Mouse (Mus musculus) stomach, embryonic 15.5 days (tissue): Measurements from ENCODE around the gene Orai3. TPM values are rescaled to one million over a fixed set of nuclear protein-coding genes. Genes with fewer than 3 reads are reported as not detected.
A peak's percentile ranks its signal among the peaks of the same experiment; 100 is the strongest.
"Not testable (repeated sequence)": the region's sequence is repeated elsewhere in the genome, so short reads cannot be mapped to it uniquely, and the experiment has no call there.

Experiments used
- ATAC-seq: fragments of 200-750 bp; cut with Nextera tagmentation; 2 replicates; pipeline ENCODE4 v1.8.0; 2017; ENCODE audit warnings: low read depth, moderate number of reproducible peaks, moderate TSS enrichment; ENCODE audit not compliant: insufficient read depth, low FRiP score
- H3K27ac ChIP-seq: fragments of 300-500 bp; sonication (generic); 2 replicates; pipeline ENCODE4 v1.5.1; 2015; ENCODE audit warnings: mild to moderate bottlenecking, inconsistent platforms
- H3K27me3 ChIP-seq: fragments of 300-500 bp; sonication (generic); replicated peaks from 2 replicates; pipeline ENCODE4 v1.6.1; 2015; ENCODE audit warnings: inconsistent platforms
- H3K36me3 ChIP-seq: fragments of 300-500 bp; sonication (generic); 2 replicates; pipeline ENCODE4 v1.6.1; 2015; ENCODE audit warnings: inconsistent platforms
- H3K4me1 ChIP-seq: fragments of 300-500 bp; sonication (generic); 2 replicates; pipeline ENCODE4 v1.6.1; 2015; ENCODE audit warnings: inconsistent platforms
- H3K4me2 ChIP-seq: fragments of 300-500 bp; sonication (generic); 2 replicates; pipeline ENCODE4 v1.6.1; 2015; ENCODE audit warnings: mild to moderate bottlenecking, inconsistent platforms
- H3K4me3 ChIP-seq: fragments of 300-500 bp; sonication (generic); replicated peaks from 2 replicates; pipeline ENCODE4 v1.5.1; 2015; ENCODE audit warnings: inconsistent platforms
- H3K9ac ChIP-seq: fragments of 300-500 bp; sonication (generic); 2 replicates; pipeline ENCODE4 v1.6.1; 2015; ENCODE audit warnings: inconsistent platforms
- H3K9me3 ChIP-seq: fragments of 300-500 bp; sonication (generic); 2 replicates; pipeline ENCODE4 v1.6.1; 2016; ENCODE audit warnings: inconsistent platforms
- WGBS: fragments of 180-500 bp; shearing (Covaris S2); methylation state at CpG from one replicate; pipeline ENCODE4 v1.1.7; 2015; 5-methylcytosine and 5-hydroxymethylcytosine counted together
- polyA plus RNA-seq: library from polyadenylated mRNA; unstranded; fragments of >200 nt; fragmentation: Nextera tagmentation; extraction: Ambion mirVana; gene quantifications from 2 replicates; pipeline ENCODE4 v1.2.1, GENCODE M21; 2015

Gene Orai3
- 29.2 and 29.6 TPM in 2 replicates for polyA plus RNA-seq

DNA sequence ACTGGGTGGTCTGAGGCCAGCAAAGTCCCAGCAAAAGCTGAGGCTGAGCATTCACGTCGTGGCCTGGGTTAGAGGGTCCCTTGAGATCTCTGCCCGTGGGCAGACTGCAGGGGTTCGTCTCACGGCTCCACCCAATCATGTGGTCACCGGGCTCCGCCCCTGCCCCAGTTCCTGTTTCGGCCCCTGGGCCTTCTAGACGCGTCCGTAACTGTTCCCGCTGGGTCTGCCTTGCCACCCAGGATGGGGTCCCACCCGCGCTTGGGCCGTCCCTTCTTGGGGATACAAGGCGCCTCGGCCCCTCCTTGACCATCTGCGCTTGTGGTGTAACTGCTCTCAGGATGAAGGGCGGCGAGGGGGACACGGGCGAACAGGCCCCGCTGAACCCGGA lies at the start of gene Orai3:
Gene Orai3, plus strand, starts transcription at position 165 of the 388 bp plus-strand sequence.
- ATAC-seq: peak; percentile 76
- WGBS: under 1% methylated on average over 24 of the region's 24 CpGs
- no peaks in the 10 kb centered on the region for H3K27me3 ChIP-seq
- H3K27ac ChIP-seq: peak within 1 kb of the TSS; percentile 97
- H3K4me3 ChIP-seq: peak within 1 kb of the TSS; percentile 67
- H3K36me3 ChIP-seq: peaks cover 23% of the 10 kb centered on the region
- peaks cover 23% of the 10 kb centered on the region for H3K4me1 ChIP-seq
- peak within 1 kb of the TSS; percentile 80 for H3K4me2 ChIP-seq
- no peaks in the 10 kb centered on the region for H3K9me3 ChIP-seq
- H3K9ac ChIP-seq: peak within 1 kb of the TSS; percentile 67

DNA sequence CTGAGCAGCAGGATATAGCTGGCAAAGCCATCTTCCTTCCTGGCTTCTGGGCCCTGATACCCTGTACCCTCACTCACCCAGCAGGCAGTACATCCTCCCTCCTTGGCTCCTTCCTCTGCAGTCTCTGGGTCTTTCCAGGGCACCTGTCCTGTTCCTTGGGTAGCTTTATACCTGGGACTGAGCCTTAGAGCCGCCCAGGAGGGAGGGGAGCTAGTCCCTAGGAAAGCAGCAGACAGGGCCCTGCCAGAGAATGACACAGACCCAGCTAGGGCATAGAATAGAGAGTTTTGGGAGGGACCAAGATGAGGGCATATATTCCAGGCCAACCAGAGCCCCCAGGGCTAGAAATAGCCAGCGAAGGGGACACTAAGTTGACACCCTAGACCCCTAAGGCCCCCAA lies 44.1 kb upstream of the Orai3 start:
- H3K4me1 ChIP-seq: no peaks in the 10 kb centered on the region
- H3K9me3 ChIP-seq: no peaks in the 10 kb centered on the region
- H3K4me3 ChIP-seq: no peak overlapping the region
- H3K36me3 ChIP-seq: no peaks in the 10 kb centered on the region
- H3K27me3 ChIP-seq: no peaks in the 10 kb centered on the region
- no peak for ATAC-seq
- no peak overlapping the region for H3K9ac ChIP-seq
- no peak overlapping the region for H3K27ac ChIP-seq
- no peak overlapping the region for H3K4me2 ChIP-seq
- 51% methylated on average over 2 of the region's 2 CpGs for WGBS

DNA sequence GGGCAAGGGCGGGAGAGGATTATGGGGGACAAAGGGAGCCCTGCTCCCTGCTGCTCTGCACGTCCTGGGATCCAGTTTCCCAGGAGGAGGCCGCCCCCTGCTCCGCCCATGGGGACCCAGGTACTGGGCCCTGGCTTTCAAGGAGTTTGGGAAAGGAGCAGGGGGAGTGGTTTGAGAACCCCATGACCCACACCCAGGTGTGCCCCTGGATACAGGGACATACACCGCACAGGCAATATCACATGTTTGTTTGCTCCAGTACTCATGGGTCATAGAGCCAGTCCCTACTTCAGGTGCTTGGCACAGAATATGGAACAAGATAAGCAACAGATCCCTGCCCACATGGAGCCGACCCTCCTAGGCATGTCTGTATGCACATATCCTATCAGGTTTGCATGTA lies 43.7 kb upstream of the Orai3 start:
- no peak overlapping the region for H3K9ac ChIP-seq
- no peak overlapping the region for H3K27ac ChIP-seq
- no peaks in the 10 kb centered on the region for H3K9me3 ChIP-seq
- no peak for ATAC-seq
- WGBS: 57% methylated on average over 6 of the region's 6 CpGs
- no peak overlapping the region for H3K4me2 ChIP-seq
- no peak overlapping the region for H3K4me3 ChIP-seq
- no peaks in the 10 kb centered on the region for H3K27me3 ChIP-seq
- H3K36me3 ChIP-seq: no peaks in the 10 kb centered on the region
- H3K4me1 ChIP-seq: no peaks in the 10 kb centered on the region

DNA sequence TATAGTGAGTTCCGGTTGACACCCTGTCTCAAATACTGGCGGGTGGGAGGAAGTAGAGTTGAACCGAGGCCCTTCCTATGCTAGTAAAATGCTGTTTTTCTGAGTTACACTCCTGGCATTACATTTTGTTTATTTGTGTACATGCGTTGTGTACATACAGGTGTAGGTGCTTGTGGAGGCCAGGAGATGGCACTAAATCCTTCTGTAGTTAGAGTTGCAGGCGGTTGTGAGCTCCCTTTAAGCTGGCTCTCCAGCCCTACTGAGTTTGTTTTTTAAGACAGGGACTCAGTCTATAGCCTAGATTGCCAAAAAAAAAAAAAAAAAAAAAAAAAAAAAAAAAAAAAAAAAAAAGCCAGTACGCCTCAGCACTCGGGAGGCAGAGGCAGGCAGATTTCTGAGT lies 41.7 kb upstream of the Orai3 start:
- no peak overlapping the region for H3K4me3 ChIP-seq
- H3K4me2 ChIP-seq: no peak overlapping the region
- H3K9me3 ChIP-seq: no peaks in the 10 kb centered on the region
- H3K27me3 ChIP-seq: no peaks in the 10 kb centered on the region
- H3K36me3 ChIP-seq: no peaks in the 10 kb centered on the region
- no peak for ATAC-seq
- WGBS: 80% methylated on average over 7 of the region's 7 CpGs
- H3K4me1 ChIP-seq: no peaks in the 10 kb centered on the region
- H3K27ac ChIP-seq: no peak overlapping the region
- H3K9ac ChIP-seq: no peak overlapping the region

DNA sequence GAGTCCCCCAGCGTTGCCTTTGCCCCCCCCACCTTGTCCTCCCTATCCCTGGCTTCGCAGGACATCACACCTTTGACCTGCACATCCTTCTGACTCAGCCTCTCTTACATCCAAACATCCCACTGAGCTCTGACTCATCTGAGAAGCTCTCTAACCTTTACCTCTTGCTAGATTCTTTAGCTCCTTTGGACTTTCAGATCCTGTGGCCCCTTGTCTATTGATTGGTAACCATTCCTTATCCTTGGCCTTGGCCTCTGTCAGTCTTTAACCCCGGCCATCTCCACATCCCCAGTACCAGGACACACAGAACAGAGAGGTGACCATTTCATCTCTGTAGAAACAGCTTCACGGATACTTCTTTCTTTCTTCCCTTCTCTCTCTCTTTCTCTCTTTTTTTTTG lies 39.4 kb upstream of the Orai3 start:
- WGBS: 60% methylated on average over 4 of the region's 4 CpGs
- no peaks in the 10 kb centered on the region for H3K9me3 ChIP-seq
- no peak for ATAC-seq
- H3K27ac ChIP-seq: no peak overlapping the region
- H3K4me2 ChIP-seq: no peak overlapping the region
- H3K9ac ChIP-seq: no peak overlapping the region
- H3K4me3 ChIP-seq: no peak overlapping the region
- no peaks in the 10 kb centered on the region for H3K36me3 ChIP-seq
- no peaks in the 10 kb centered on the region for H3K4me1 ChIP-seq
- no peaks in the 10 kb centered on the region for H3K27me3 ChIP-seq

DNA sequence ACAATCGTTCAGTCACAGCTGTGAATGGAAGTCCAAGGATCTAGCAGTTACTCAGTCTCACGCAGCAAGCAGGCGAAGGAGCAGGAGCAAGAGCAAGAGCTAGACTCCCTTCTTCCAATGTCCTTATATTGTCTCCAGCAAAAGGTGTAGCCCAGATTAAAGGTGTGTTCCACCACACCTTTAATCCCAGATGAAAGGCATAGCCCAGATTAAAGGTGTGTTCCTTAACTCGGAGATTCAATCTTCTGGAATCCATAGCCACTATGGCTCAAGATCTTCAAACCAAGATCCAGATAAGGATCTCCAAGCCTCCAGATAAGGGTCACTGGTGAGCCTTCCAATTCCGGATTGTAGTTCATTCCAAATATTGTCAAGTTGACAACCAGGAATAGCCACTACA lies 37.5 kb upstream of the Orai3 start, which contains the start of gene Ctf2:
Gene Ctf2, minus strand, starts transcription at position 101 of the 400 bp plus-strand sequence.
- not testable (repeated sequence) for ATAC-seq, H3K4me2 ChIP-seq, H3K27ac ChIP-seq

DNA sequence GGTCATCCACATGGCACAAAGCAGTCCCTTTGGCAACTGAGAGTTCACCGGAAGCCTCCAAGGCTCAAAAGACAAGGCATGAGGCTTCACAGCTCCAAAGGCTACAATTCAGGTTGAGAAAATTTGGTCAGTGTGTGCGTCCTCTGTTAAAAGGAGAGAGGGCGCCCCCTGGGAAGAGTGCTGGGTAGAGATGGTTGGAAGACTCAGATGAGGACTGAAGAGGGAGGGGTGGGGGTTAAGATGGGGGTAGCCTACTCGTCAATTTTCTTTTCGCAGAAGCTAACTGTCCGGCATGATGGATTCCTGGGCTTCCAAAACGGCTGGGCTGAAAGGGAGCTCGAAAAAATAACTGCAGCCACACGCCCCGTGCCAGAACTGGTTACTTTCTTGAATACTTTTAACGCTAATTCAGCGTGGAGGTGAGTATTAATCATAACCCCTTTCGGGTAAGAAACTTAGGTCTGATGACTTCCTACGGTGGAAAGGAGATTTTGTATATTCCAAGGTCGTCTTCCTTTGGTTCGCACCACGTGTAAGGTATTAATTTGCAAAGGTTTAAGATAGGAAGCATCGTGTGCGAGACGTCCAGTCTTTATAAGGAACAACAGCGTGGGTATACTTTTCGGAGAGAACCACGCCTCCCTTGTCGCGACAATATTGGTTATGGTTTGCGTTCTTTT lies 25.1 kb upstream of the Orai3 start, which contains the start of gene Fbxl19:
Gene Fbxl19, plus strand, starts transcription at position 178 of the 680 bp plus-strand sequence.
- Histone ChIP-seq H3K36me3 (peaks cover 15% of the 10 kb centered on the region), H3K4me3 (peak within 1 kb of the TSS; percentile 81), H3K9ac (peak within 1 kb of the TSS; percentile 9; the same call in 1 of the 2 replicates), H3K27ac (peak within 1 kb of the TSS; percentile 92), H3K27me3 (no peaks in the 10 kb centered on the region), H3K4me2 (peak within 1 kb of the TSS; percentile 87), H3K4me1 (peaks cover 19% of the 10 kb centered on the region), H3K9me3 (no peaks in the 10 kb centered on the region)
- under 1% methylated on average over 26 of the region's 26 CpGs for WGBS
- ATAC-seq: no peak

More for the DNA sequence above, 37.5 kb upstream of the Orai3 start, which contains the start of gene Ctf2:
- H3K9ac ChIP-seq, H3K9me3 ChIP-seq, H3K36me3 ChIP-seq, H3K27me3 ChIP-seq, H3K4me1 ChIP-seq, H3K4me3 ChIP-seq: not testable (repeated sequence)
- WGBS: 100% methylated on average over 1 of the region's 5 CpGs

DNA sequence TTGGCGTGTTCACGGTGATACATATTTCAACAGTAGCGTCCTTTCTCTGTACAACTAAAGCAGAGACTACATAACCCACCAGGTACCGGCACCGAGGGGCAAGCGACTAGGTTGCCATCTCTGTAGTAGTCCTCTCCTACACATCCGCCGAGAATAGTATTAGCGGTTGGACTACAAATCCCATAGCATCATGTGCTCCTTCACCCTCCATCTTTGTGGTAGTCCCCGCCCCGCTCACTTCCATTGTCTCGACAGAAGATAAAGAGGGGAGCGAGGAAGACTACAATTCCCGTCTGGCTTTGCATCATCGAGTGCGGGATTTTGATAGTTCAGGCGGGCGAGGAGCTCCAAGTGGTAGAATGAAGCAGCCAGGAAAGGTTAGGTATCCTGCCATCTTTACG lies 24.4 kb upstream of the Orai3 start:
- no peaks in the 10 kb centered on the region for H3K27me3 ChIP-seq
- H3K9ac ChIP-seq: peak overlapping the region; percentile 9; the same call in 1 of the 2 replicates
- peaks cover 19% of the 10 kb centered on the region for H3K4me1 ChIP-seq
- peak overlapping the region; percentile 81 for H3K4me3 ChIP-seq
- ATAC-seq: peak; percentile 80
- H3K9me3 ChIP-seq: no peaks in the 10 kb centered on the region
- WGBS: under 1% methylated on average over 19 of the region's 19 CpGs
- peak overlapping the region; percentile 87 for H3K4me2 ChIP-seq
- peaks cover 23% of the 10 kb centered on the region for H3K36me3 ChIP-seq
- peak overlapping the region; percentile 92 for H3K27ac ChIP-seq

DNA sequence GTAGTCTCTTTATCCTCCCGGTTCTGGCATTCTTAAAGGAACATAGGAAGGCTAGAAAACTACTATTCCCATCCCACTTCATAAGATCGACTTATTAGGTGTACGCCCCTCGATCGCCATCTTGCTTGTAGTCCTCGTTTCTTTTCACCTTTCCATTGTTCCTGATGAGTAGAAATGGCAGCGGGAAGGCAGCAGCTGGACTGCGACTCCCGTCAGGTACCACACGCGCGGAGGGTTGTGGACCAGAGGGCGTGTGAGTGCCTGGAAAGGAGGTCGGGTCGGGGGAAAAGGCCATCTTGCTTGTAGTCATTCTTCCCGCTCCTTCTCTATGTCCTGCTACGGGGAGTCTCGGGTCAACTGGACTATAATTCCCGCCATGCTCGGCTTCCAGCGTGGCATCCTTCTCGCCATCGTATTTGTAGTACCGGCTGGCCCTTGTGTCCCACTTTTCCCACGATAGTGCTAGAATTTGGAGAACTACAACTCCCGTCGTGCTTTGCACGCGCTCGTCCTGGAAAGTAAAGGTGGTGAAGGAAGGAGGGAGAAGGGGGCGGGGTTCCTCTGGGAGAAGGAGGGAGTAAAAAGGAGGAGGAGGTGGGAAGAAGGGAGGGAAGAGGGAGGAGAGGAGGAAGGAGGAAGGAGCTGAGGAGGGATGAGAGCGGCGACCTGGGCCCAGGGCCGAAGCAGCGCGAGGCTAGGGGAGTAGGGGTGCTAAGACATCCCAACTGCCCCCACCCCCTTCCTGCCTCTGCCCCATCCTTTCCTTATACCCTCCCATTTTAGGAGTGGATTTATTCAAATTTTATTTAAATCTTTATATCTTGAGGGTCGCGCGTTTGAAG lies 23.7 kb upstream of the Orai3 start:
- under 1% methylated on average over 38 of the region's 39 CpGs for WGBS
- Histone ChIP-seq H3K4me1 (peaks cover 19% of the 10 kb centered on the region), H3K4me2 (peak overlapping the region; percentile 87), H3K4me3 (peak overlapping the region; percentile 81), H3K36me3 (peaks cover 28% of the 10 kb centered on the region), H3K9me3 (no peaks in the 10 kb centered on the region), H3K9ac (peak overlapping the region; percentile 70), H3K27me3 (no peaks in the 10 kb centered on the region), H3K27ac (peak overlapping the region; percentile 92)
- peak; percentile 87 for ATAC-seq

DNA sequence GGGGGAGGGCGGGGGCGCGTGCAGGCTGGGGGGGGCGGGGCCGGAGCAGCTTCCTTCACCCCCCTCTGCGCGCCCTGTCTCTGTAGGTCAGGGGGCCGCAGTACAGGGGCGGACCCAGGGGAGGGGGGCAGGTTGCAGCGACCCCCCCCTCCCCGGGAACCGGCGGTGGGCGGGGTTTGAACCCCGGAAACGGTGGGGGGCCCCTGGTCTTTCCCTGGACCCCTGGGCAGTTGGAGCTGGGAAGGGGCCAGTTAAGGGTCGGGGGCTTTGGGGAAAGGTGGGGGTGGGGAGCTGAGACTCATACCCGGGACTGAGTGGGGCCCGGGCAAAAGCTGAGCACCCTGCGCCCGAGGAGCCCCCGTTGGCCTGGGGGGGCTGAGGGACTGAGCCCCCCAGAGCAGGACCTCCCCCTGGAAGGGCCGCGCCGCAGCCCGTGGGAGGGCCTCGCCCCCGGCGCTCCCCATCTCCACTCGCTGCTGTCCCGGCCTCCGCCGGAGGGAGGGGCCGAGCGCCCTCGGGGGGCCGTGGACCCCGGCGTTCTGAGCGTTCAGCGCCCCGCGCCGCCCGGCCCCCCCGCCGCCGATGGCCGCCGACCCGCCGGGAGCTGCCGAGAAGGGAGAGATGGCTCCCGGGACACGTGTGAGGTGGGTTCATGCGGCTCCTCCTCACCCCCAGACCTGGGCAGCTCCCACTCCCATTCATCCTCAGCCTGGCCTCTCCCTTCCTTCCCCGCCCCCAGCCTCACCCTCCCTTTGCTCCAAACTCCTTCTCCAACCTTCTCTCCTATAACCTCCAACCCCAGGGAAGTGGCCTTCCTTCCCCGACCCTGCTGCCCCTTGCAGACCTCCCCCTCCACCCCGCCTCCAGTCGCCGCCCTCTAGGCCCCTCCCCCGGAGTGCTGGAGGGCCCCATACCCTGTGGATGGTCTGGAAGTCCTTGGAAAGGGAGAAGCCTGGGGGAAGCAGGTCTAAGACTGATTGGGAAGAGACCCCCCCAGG lies 22.8 kb upstream of the Orai3 start:
- Histone ChIP-seq H3K9ac (peak overlapping the region; percentile 70), H3K4me2 (peak overlapping the region; percentile 87), H3K4me3 (peak overlapping the region; percentile 81), H3K4me1 (peaks cover 19% of the 10 kb centered on the region), H3K9me3 (no peaks in the 10 kb centered on the region), H3K27me3 (no peaks in the 10 kb centered on the region), H3K27ac (peak overlapping the region; percentile 86), H3K36me3 (peaks cover 36% of the 10 kb centered on the region)
- whole genome bisulfite sequencing: 1% methylated on average over 31 of the region's 62 CpGs
- ATAC-seq: no peak

DNA sequence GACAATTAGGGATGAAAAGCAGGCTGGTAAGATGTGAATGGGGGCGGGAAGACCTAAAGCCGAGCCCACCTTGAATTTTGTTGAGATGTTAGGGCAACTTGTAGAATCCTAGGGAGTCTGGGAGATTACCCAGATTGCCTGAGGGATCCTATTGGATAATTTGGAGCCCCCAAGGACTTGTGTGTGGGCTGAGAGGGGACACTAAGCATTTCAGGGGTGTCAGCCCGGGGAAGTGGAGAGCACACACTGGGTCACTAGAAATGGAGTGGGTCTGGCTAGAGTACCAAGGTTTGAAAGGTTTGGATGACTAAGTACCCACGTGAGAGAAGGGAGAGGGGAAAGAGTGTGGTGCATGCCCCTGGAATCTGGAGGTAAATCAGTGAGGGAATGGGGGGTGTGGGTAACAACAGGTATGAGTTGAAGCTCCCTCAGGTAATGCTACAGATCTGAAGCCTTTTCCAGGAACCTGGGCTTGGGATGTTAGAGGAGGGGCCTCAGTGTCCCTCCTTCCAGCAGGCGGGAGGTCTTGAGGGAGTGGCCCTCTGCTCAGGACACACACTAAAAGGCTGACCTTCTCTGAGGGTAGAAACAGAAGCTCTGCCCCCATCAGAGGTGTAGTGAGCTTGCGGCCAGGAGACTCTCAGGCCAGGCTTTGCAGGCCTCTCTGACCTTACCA lies 21.9 kb upstream of the Orai3 start:
- Histone ChIP-seq H3K4me3 (peak overlapping the region; percentile 81), H3K27ac (peak overlapping the region; percentile 86), H3K9ac (0 out of 2 replicates have a peak overlapping the region, but pooled peaks have one; percentile 70), H3K9me3 (no peaks in the 10 kb centered on the region), H3K27me3 (no peaks in the 10 kb centered on the region), H3K4me2 (peak overlapping the region; percentile 87), H3K4me1 (peaks cover 19% of the 10 kb centered on the region), H3K36me3 (peaks cover 44% of the 10 kb centered on the region)
- WGBS: 35% methylated on average over 6 of the region's 6 CpGs
- no peak for ATAC-seq
